Mouse (Mus musculus) myocyte (in vitro differentiated cells): ENCODE data around the gene Rbm15b. TPM values are rescaled to one million over a fixed set of nuclear protein-coding genes. Genes with fewer than 3 reads are reported as not detected.

Experiments
- H3K27me3 ChIP-seq: one replicate; pipeline ENCODE4 v1.6.1; 2011; ENCODE audit not compliant: control insufficient read depth, insufficient read depth, insufficient read length
- H3K36me3 ChIP-seq: one replicate; pipeline ENCODE4 v1.6.1; 2011; ENCODE audit not compliant: control insufficient read depth, insufficient read depth
- H3K4me2 ChIP-seq: one replicate; pipeline ENCODE4 v1.6.1; 2011; ENCODE audit warnings: low read depth, control low read depth
- H3K4me3 ChIP-seq: one replicate; pipeline ENCODE4 v1.5.1; 2011; ENCODE audit warnings: mild to moderate bottlenecking, control low read depth, moderate library complexity
- H3K79me2 ChIP-seq: one replicate; pipeline ENCODE4 v1.6.1; 2011; ENCODE audit not compliant: control insufficient read depth, insufficient read depth
- H3ac ChIP-seq: one replicate; pipeline ENCODE4 v1.6.1; 2011; ENCODE audit not compliant: control insufficient read depth, insufficient read length
- CEBPB ChIP-seq: IDR thresholded peaks from 2 replicates; pipeline ENCODE4 v1.6.1; 2011; ENCODE audit warnings: mild to moderate bottlenecking, moderate library complexity; ENCODE audit not compliant: poor library complexity, insufficient read depth, severe bottlenecking
- E2F4 ChIP-seq: IDR thresholded peaks from one replicate; pipeline ENCODE4 v1.6.1; 2011; ENCODE audit warnings: mild to moderate bottlenecking, control low read depth, moderate library complexity; ENCODE audit not compliant: insufficient read depth
- MAX ChIP-seq: IDR thresholded peaks from one replicate; pipeline ENCODE4 v1.6.1; 2011; ENCODE audit warnings: low read depth, mild to moderate bottlenecking, control low read depth
- MYOD1 ChIP-seq, 3 experiments: IDR thresholded peaks; one replicate each; pipeline ENCODE4 v1.6.1; 2011; ENCODE audit warnings: control low read depth in 2 of 3, low read depth in 2 of 3, mild to moderate bottlenecking in 2 of 3, moderate library complexity in 1 of 3; ENCODE audit not compliant: insufficient read length in 2 of 3, control insufficient read depth in 1 of 3
- MYOG ChIP-seq, 3 experiments: IDR thresholded peaks; one replicate each; pipeline ENCODE4 v1.6.1; 2011; ENCODE audit warnings: control low read depth in 2 of 3, low read depth in 2 of 3, mild to moderate bottlenecking in 2 of 3; ENCODE audit not compliant: insufficient read length in 2 of 3, control insufficient read depth in 1 of 3, insufficient read depth in 1 of 3
- POLR2A ChIP-seq: IDR thresholded peaks from one replicate; pipeline ENCODE4 v1.6.1; 2011; ENCODE audit warnings: low read depth, mild to moderate bottlenecking, control low read depth, moderate library complexity; ENCODE audit not compliant: insufficient read length
- POLR2AphosphoS2 ChIP-seq: IDR thresholded peaks from one replicate; pipeline ENCODE4 v1.6.1; 2011; ENCODE audit warnings: low read depth, control low read depth; ENCODE audit not compliant: insufficient read length
- REST ChIP-seq: IDR thresholded peaks from one replicate; pipeline ENCODE4 v1.6.1; 2011; ENCODE audit warnings: mild to moderate bottlenecking, control low read depth, moderate library complexity; ENCODE audit not compliant: insufficient read depth, insufficient read length
- SRF ChIP-seq: IDR thresholded peaks from one replicate; pipeline ENCODE4 v1.6.1; 2011; ENCODE audit warnings: low read depth; ENCODE audit not compliant: control insufficient read depth, insufficient read length
- TCF12 ChIP-seq: IDR thresholded peaks from one replicate; pipeline ENCODE4 v1.6.1; 2011; ENCODE audit warnings: mild to moderate bottlenecking, control low read depth; ENCODE audit not compliant: poor library complexity, insufficient read depth, severe bottlenecking
- TCF3 ChIP-seq: IDR thresholded peaks from one replicate; pipeline ENCODE4 v1.6.1; 2011; ENCODE audit warnings: low read depth, control low read depth; ENCODE audit not compliant: insufficient read length
- USF1 ChIP-seq: IDR thresholded peaks from one replicate; pipeline ENCODE4 v1.6.1; 2011; ENCODE audit warnings: low read depth, mild to moderate bottlenecking, control low read depth, moderate library complexity
- polyA plus RNA-seq: library from polyadenylated mRNA; unstranded; fragments of >200 nt; fragmentation: generic; extraction: Trizol; gene quantifications from one replicate; pipeline ENCODE4 v1.2.1, GENCODE M21; 2012; ENCODE audit warnings: missing spikeins

The Rbm15b gene
- polyA plus RNA-seq, 1 experiment = 14.2 TPM

- no peaks in the 10 kb centered on the region for H3K27me3 ChIP-seq
- H3K79me2 ChIP-seq = peaks cover 22% of the 10 kb centered on the region
- TF ChIP-seq TCF12 = no peak
- TF ChIP-seq MYOG (IDR thresholded peaks at IDR 0.05; ENCODE audit: control insufficient read depth in 1 of 3, insufficient read depth in 1 of 3, insufficient read length in 2 of 3, low read depth in 2 of 3) = no peak
- TF ChIP-seq POLR2A = no peak
- no peak for TF ChIP-seq USF1
- TF ChIP-seq MAX = no peak
- TF ChIP-seq E2F4 = no peak
- TF ChIP-seq SRF = no peak
- no peak for TF ChIP-seq TCF3
- TF ChIP-seq MYOD1 (IDR thresholded peaks at IDR 0.05; ENCODE audit: control insufficient read depth in 1 of 3, insufficient read length in 2 of 3, low read depth in 2 of 3) = no peak
- no peak for TF ChIP-seq CEBPB
- H3K4me3 ChIP-seq = peak overlapping the region; percentile 67
- H3K4me2 ChIP-seq = peak overlapping the region; percentile 81
- peak overlapping the region; percentile 59 for H3ac ChIP-seq
- H3K36me3 ChIP-seq = peaks cover 5% of the 10 kb centered on the region
These were observed 4.1 kb upstream of the Rbm15b start for GRCm38 (mm10) chr9:106891341-106891741.

- H3K79me2 ChIP-seq = peaks cover 25% of the 10 kb centered on the region
- no peaks in the 10 kb centered on the region for H3K27me3 ChIP-seq
- H3K4me3 ChIP-seq = peak overlapping the region; percentile 67
- TF ChIP-seq USF1 (no peak), CEBPB (no peak), TCF3 (no peak), E2F4 (no peak), MAX (no peak), TCF12 (no peak), POLR2A (no peak), REST (no peak)
- H3K4me2 ChIP-seq = peak overlapping the region; percentile 81
- H3ac ChIP-seq = peak overlapping the region; percentile 59
- peaks cover 5% of the 10 kb centered on the region for H3K36me3 ChIP-seq
These were observed 3.4 kb upstream of the Rbm15b start for GRCm38 (mm10) chr9:106890496-106891240.

GRCm38 (mm10) chr9:106889321-106889720, 2.1 kb upstream of the Rbm15b start:
- TF ChIP-seq POLR2AphosphoS2 = no peak
- TF ChIP-seq REST = peak; percentile 33
- no peak overlapping the region for H3K4me2 ChIP-seq
- H3K36me3 ChIP-seq = peaks cover 5% of the 10 kb centered on the region
- no peak overlapping the region for H3ac ChIP-seq
- no peaks in the 10 kb centered on the region for H3K27me3 ChIP-seq
- peaks cover 38% of the 10 kb centered on the region for H3K79me2 ChIP-seq
- H3K4me3 ChIP-seq = no peak overlapping the region

- Histone ChIP-seq H3K4me2 (no peak overlapping the region), H3K27me3 (no peaks in the 10 kb centered on the region), H3K4me3 (no peak overlapping the region), H3ac (no peak overlapping the region), H3K36me3 (peaks cover 5% of the 10 kb centered on the region), H3K79me2 (peaks cover 48% of the 10 kb centered on the region)
- TF ChIP-seq REST (no peak), POLR2AphosphoS2 (peak; percentile 17)
These were observed 1.1 kb upstream of the Rbm15b start for GRCm38 (mm10) chr9:106888346-106888745.

GRCm38 (mm10) chr9:106885901-106886731, 1.1 kb downstream of the Rbm15b start:
- H3K36me3 ChIP-seq = peaks cover 5% of the 10 kb centered on the region

More at GRCm38 (mm10) chr9:106885901-106886731, 1.1 kb downstream of the Rbm15b start:
- TF ChIP-seq USF1 (no peak), MAX (no peak), E2F4 (no peak), SRF (no peak), POLR2AphosphoS2 (no peak), MYOD1 (IDR thresholded peaks at IDR 0.05; ENCODE audit: control insufficient read depth in 1 of 3, insufficient read length in 2 of 3, low read depth in 2 of 3) (peak in 1 of 3 experiments; percentile 50), POLR2A (peak; percentile 32), MYOG (IDR thresholded peaks at IDR 0.05; ENCODE audit: control insufficient read depth in 1 of 3, insufficient read depth in 1 of 3, insufficient read length in 2 of 3, low read depth in 2 of 3) (no peak), TCF12 (no peak)
- Histone ChIP-seq H3K4me2 (peak overlapping the region; percentile 90), H3K27me3 (no peaks in the 10 kb centered on the region), H3K4me3 (peak overlapping the region; percentile 35), H3K79me2 (peaks cover 48% of the 10 kb centered on the region), H3ac (peak overlapping the region; percentile 98)
